Mouse (Mus musculus) midbrain, embryonic 15.5 days (tissue): ENCODE results near the gene Plcb1. TPM values are rescaled to one million over a fixed set of nuclear protein-coding genes. Genes with fewer than 3 reads are reported as not detected.

Experiments used
- ATAC-seq: fragments of 200-750 bp; cut with Nextera tagmentation; replicated peaks from 2 replicates; pipeline ENCODE4 v1.8.0; 2017; ENCODE audit warnings: moderate TSS enrichment
- H3K27ac ChIP-seq: fragments of 300-500 bp; sonication (generic); 2 replicates; pipeline ENCODE4 v1.5.1; 2015; ENCODE audit warnings: mild to moderate bottlenecking, inconsistent platforms
- H3K27me3 ChIP-seq: fragments of 300-500 bp; sonication (generic); replicated peaks from 2 replicates; pipeline ENCODE4 v1.6.1; 2015; ENCODE audit warnings: inconsistent platforms
- H3K36me3 ChIP-seq: fragments of 300-500 bp; sonication (generic); replicated peaks from 2 replicates; pipeline ENCODE4 v1.6.1; 2015; ENCODE audit warnings: inconsistent platforms
- H3K4me1 ChIP-seq: fragments of 300-500 bp; sonication (generic); 2 replicates; pipeline ENCODE4 v1.6.1; 2015; ENCODE audit warnings: inconsistent platforms
- H3K4me2 ChIP-seq: fragments of 300-500 bp; sonication (generic); 2 replicates; pipeline ENCODE4 v1.6.1; 2015; ENCODE audit warnings: inconsistent platforms, mild to moderate bottlenecking, moderate library complexity
- H3K4me3 ChIP-seq: fragments of 300-500 bp; sonication (generic); 2 replicates; pipeline ENCODE4 v1.5.1; 2015; ENCODE audit warnings: mild to moderate bottlenecking, inconsistent platforms
- H3K9ac ChIP-seq: fragments of 300-500 bp; sonication (generic); 2 replicates; pipeline ENCODE4 v1.6.1; 2015; ENCODE audit warnings: mild to moderate bottlenecking, inconsistent platforms
- H3K9me3 ChIP-seq: fragments of 300-500 bp; sonication (generic); 2 replicates; pipeline ENCODE4 v1.6.1; 2016; ENCODE audit warnings: inconsistent platforms
- WGBS: fragments of 180-500 bp; shearing (Covaris S2); methylation state at CpG from one replicate; pipeline ENCODE4 v1.1.7; 2015; ENCODE audit warnings: mixed read lengths; 5-methylcytosine and 5-hydroxymethylcytosine counted together
- polyA plus RNA-seq: library from polyadenylated mRNA; unstranded; fragments of >200 nt; fragmentation: Nextera tagmentation; extraction: Ambion mirVana; gene quantifications from 2 replicates; pipeline ENCODE4 v1.2.1, GENCODE M21; 2015

Plcb1 gene
- polyA plus RNA-seq, 1 experiment from 2014 or later, result 38.0 TPM

- no peaks in the 10 kb centered on the region for H3K9me3 ChIP-seq
- no peaks in the 10 kb centered on the region for H3K4me1 ChIP-seq
- H3K4me2 ChIP-seq, result no peak overlapping the region
- no peak overlapping the region for H3K4me3 ChIP-seq
- no peaks in the 10 kb centered on the region for H3K36me3 ChIP-seq
- no peak overlapping the region for H3K9ac ChIP-seq
- H3K27ac ChIP-seq, result no peak overlapping the region
- no peaks in the 10 kb centered on the region for H3K27me3 ChIP-seq
- no peak for ATAC-seq
- WGBS, result 78% methylated on average over 8 of the region's 8 CpGs
Measured at GRCm38 (mm10) chr2:134946331-134946730, 160.5 kb downstream of the Plcb1 start.

DNA sequence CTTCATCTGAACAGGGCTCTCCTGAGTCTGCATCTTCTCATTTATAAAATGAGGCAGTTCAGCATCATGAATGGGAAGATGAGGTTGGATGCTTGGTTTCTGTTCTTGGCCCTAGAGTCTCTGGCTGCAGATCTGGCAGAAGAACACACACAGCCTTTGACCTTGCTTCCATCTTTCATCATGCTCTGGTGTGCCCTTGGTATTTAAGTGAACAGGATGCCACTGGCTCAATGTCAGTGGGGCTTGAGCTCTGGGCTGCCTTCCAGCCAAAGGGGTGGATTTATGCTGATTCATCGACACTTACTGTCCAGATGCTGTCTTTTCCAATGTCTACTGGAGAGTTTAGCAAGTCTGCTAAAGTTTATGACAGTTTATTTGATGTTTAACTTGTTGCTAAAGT is 161.0 kb downstream of the Plcb1 start:
- WGBS, result 78% methylated on average over 1 of the region's 1 CpGs
- no peaks in the 10 kb centered on the region for H3K27me3 ChIP-seq
- H3K4me1 ChIP-seq, result no peaks in the 10 kb centered on the region
- ATAC-seq, result no peak
- no peaks in the 10 kb centered on the region for H3K9me3 ChIP-seq
- no peak overlapping the region for H3K9ac ChIP-seq
- no peaks in the 10 kb centered on the region for H3K36me3 ChIP-seq
- no peak overlapping the region for H3K27ac ChIP-seq
- H3K4me2 ChIP-seq, result no peak overlapping the region
- no peak overlapping the region for H3K4me3 ChIP-seq

- no peak for ATAC-seq
- Histone ChIP-seq H3K9ac (no peak overlapping the region), H3K4me1 (no peaks in the 10 kb centered on the region), H3K27ac (no peak overlapping the region), H3K4me3 (no peak overlapping the region), H3K36me3 (no peaks in the 10 kb centered on the region), H3K27me3 (no peaks in the 10 kb centered on the region), H3K9me3 (no peaks in the 10 kb centered on the region), H3K4me2 (no peak overlapping the region)
- 69% methylated on average over 5 of the region's 5 CpGs for WGBS
Measured at GRCm38 (mm10) chr2:134952088-134952487, 166.2 kb downstream of the Plcb1 start.

GRCm38 (mm10) chr2:134956436-134956835 is 170.6 kb downstream of the Plcb1 start:
- no peak for ATAC-seq
- WGBS, result 94% methylated on average over 4 of the region's 4 CpGs
- H3K27me3 ChIP-seq, result no peaks in the 10 kb centered on the region

GRCm38 (mm10) chr2:134966131-134966530 is 180.3 kb downstream of the Plcb1 start:
- Histone ChIP-seq H3K4me2 (no peak overlapping the region), H3K9me3 (no peaks in the 10 kb centered on the region)
- no peak for ATAC-seq

More at GRCm38 (mm10) chr2:134956436-134956835, 170.6 kb downstream of the Plcb1 start:
- H3K4me1 ChIP-seq, result no peaks in the 10 kb centered on the region
- no peaks in the 10 kb centered on the region for H3K9me3 ChIP-seq
- H3K4me3 ChIP-seq, result no peak overlapping the region
- no peak overlapping the region for H3K4me2 ChIP-seq
- H3K36me3 ChIP-seq, result no peaks in the 10 kb centered on the region
- H3K9ac ChIP-seq, result no peak overlapping the region
- H3K27ac ChIP-seq, result no peak overlapping the region

GRCm38 (mm10) chr2:134968380-134968779 is 182.5 kb downstream of the Plcb1 start:
- Histone ChIP-seq H3K9me3 (no peaks in the 10 kb centered on the region), H3K27ac (no peak overlapping the region), H3K27me3 (no peaks in the 10 kb centered on the region), H3K4me2 (no peak overlapping the region), H3K4me3 (no peak overlapping the region), H3K36me3 (no peaks in the 10 kb centered on the region), H3K4me1 (no peaks in the 10 kb centered on the region), H3K9ac (no peak overlapping the region)
- no peak for ATAC-seq
- 93% methylated on average over 3 of the region's 3 CpGs for whole genome bisulfite sequencing

More at GRCm38 (mm10) chr2:134966131-134966530, 180.3 kb downstream of the Plcb1 start:
- Histone ChIP-seq H3K27me3 (no peaks in the 10 kb centered on the region), H3K9ac (no peak overlapping the region), H3K27ac (no peak overlapping the region), H3K4me3 (no peak overlapping the region), H3K36me3 (no peaks in the 10 kb centered on the region), H3K4me1 (no peaks in the 10 kb centered on the region)
- 84% methylated on average over 4 of the region's 4 CpGs for WGBS

GRCm38 (mm10) chr2:134972376-134972775 is 186.5 kb downstream of the Plcb1 start:
- ATAC-seq, result no peak
- H3K4me1 ChIP-seq, result peaks cover 3% of the 10 kb centered on the region; the same call in 1 of the 2 replicates
- 89% methylated on average over 6 of the region's 6 CpGs for WGBS

GRCm38 (mm10) chr2:134974711-134975110 is 188.8 kb downstream of the Plcb1 start:
- no peak overlapping the region for H3K27ac ChIP-seq
- 68% methylated on average over 6 of the region's 6 CpGs for WGBS
- H3K4me3 ChIP-seq, result no peak overlapping the region

More at GRCm38 (mm10) chr2:134972376-134972775, 186.5 kb downstream of the Plcb1 start:
- no peak overlapping the region for H3K4me3 ChIP-seq
- no peaks in the 10 kb centered on the region for H3K9me3 ChIP-seq
- H3K9ac ChIP-seq, result no peak overlapping the region
- H3K36me3 ChIP-seq, result no peaks in the 10 kb centered on the region
- no peak overlapping the region for H3K4me2 ChIP-seq
- no peak overlapping the region for H3K27ac ChIP-seq
- H3K27me3 ChIP-seq, result no peaks in the 10 kb centered on the region

DNA sequence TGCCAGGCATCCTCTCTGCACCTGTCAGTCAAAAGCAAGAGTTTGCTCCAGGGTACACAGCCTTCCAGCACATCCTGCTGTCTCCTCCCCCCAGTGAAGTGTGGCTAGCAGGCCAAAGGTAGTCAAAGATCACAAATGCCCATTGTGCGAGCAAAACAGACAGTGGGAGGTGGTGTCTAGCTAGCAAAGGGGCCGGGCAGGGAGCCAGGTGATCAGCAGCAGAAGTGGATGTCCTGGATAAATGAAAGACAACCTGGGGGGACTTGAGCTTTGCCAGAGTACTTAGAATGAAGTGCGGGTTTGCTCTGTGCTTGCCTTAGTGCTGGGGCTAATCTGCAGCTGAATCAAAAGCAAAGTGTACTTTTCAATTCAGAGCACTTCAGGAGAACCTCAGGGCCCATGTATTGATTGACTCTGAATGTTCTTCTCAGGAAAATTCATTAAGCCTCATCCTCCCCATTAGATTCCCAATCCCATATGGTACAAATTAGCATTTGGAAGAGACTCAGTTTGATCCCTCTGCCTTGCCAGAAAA is 191.0 kb downstream of the Plcb1 start:
- 37% methylated on average over 3 of the region's 3 CpGs for WGBS

More at GRCm38 (mm10) chr2:134974711-134975110, 188.8 kb downstream of the Plcb1 start:
- Histone ChIP-seq H3K4me1 (peaks cover 3% of the 10 kb centered on the region; the same call in 1 of the 2 replicates), H3K36me3 (no peaks in the 10 kb centered on the region), H3K9me3 (no peaks in the 10 kb centered on the region), H3K4me2 (no peak overlapping the region), H3K27me3 (no peaks in the 10 kb centered on the region), H3K9ac (no peak overlapping the region)
- no peak for ATAC-seq

DNA sequence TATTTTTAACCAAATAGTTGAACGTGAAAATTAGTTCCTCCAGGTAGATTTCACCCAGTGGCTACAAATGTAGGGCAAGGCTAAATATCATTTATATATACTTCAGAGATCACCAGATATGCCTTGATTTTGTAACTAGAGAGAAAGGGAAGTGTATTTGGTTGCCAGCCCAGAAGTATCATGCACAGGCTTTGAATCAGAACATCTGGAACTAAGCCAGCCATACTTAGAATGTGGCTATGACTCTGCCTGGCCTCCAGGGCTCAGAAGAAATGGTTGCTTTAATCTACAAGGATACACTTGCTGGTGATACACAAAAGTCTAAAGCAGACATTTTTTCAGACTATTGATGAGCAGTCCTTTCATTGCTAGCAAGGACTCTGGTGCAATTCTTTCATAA is 191.8 kb downstream of the Plcb1 start:
- no peak overlapping the region for H3K9ac ChIP-seq
- H3K4me3 ChIP-seq, result no peak overlapping the region
- no peaks in the 10 kb centered on the region for H3K9me3 ChIP-seq
- 98% methylated on average over 1 of the region's 1 CpGs for WGBS
- peaks cover 3% of the 10 kb centered on the region; the same call in 1 of the 2 replicates for H3K4me1 ChIP-seq
- ATAC-seq, result no peak
- no peak overlapping the region for H3K4me2 ChIP-seq
- no peaks in the 10 kb centered on the region for H3K36me3 ChIP-seq
- H3K27me3 ChIP-seq, result no peaks in the 10 kb centered on the region
- H3K27ac ChIP-seq, result no peak overlapping the region

More for the DNA sequence above, 191.0 kb downstream of the Plcb1 start:
- Histone ChIP-seq H3K4me3 (no peak overlapping the region), H3K4me2 (no peak overlapping the region), H3K9me3 (no peaks in the 10 kb centered on the region), H3K27me3 (no peaks in the 10 kb centered on the region), H3K27ac (no peak overlapping the region), H3K36me3 (no peaks in the 10 kb centered on the region), H3K9ac (no peak overlapping the region), H3K4me1 (peaks cover 3% of the 10 kb centered on the region; the same call in 1 of the 2 replicates)
- ATAC-seq, result peak; percentile 65

- no peak overlapping the region for H3K4me2 ChIP-seq
- H3K4me1 ChIP-seq, result peaks cover 3% of the 10 kb centered on the region; the same call in 1 of the 2 replicates
- H3K9me3 ChIP-seq, result no peaks in the 10 kb centered on the region
- no peak overlapping the region for H3K9ac ChIP-seq
- ATAC-seq, result no peak
- no peak overlapping the region for H3K27ac ChIP-seq
- H3K36me3 ChIP-seq, result no peaks in the 10 kb centered on the region
- H3K4me3 ChIP-seq, result no peak overlapping the region
- H3K27me3 ChIP-seq, result no peaks in the 10 kb centered on the region
Measured at GRCm38 (mm10) chr2:134981394-134981793, 195.5 kb downstream of the Plcb1 start.

GRCm38 (mm10) chr2:134984884-134985283 is 199.0 kb downstream of the Plcb1 start:
- no peaks in the 10 kb centered on the region for H3K4me1 ChIP-seq
- H3K27ac ChIP-seq, result no peak overlapping the region
- WGBS, result 86% methylated on average over 3 of the region's 3 CpGs
- no peaks in the 10 kb centered on the region for H3K36me3 ChIP-seq
- H3K4me3 ChIP-seq, result no peak overlapping the region
- no peaks in the 10 kb centered on the region for H3K27me3 ChIP-seq
- H3K9me3 ChIP-seq, result no peaks in the 10 kb centered on the region
- H3K4me2 ChIP-seq, result no peak overlapping the region
- no peak for ATAC-seq
- H3K9ac ChIP-seq, result no peak overlapping the region

DNA sequence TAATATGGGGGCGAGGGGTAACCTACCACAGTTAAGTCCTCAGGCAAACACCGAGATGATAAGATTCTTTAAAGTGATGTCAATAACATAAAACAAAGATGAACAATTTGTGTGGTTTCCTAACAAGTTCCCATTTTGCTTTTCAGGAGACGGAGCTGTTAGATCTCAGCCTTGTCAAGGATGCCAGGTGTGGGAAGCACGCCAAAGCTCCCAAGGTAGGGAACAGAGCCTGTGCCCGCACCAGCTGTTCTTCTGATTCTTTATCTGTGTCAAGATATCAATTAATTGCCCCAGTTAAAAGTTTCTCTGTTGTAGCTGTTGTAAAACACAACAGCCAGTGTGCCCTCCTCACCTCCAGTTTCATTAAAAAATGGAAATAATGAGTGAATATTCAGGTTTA is 202.1 kb downstream of the Plcb1 start:
- 86% methylated on average over 5 of the region's 5 CpGs for WGBS
- no peaks in the 10 kb centered on the region for H3K36me3 ChIP-seq
- ATAC-seq, result no peak
- H3K4me1 ChIP-seq, result 0 out of 2 replicates have a peak, but pooled peaks cover 3% of the 10 kb centered on the region
- H3K4me2 ChIP-seq, result no peak overlapping the region
- H3K9ac ChIP-seq, result no peak overlapping the region
- no peaks in the 10 kb centered on the region for H3K9me3 ChIP-seq
- H3K4me3 ChIP-seq, result no peak overlapping the region
- H3K27ac ChIP-seq, result no peak overlapping the region
- no peaks in the 10 kb centered on the region for H3K27me3 ChIP-seq
